Mouse (Mus musculus): Measurements from ENCODE around the gene Ndc80. TPM values are rescaled to one million over a fixed set of nuclear protein-coding genes. Genes with fewer than 3 reads are reported as not detected.
A peak's percentile ranks its signal among the peaks of the same experiment; 100 is the strongest.
"Not testable (repeated sequence)": the region's sequence is repeated elsewhere in the genome, so short reads cannot be mapped to it uniquely, and the experiment has no call there.

The Ndc80 gene
- polyA plus RNA-seq, 1 experiment from 2014 or later: 24.4 TPM

- POLR2A ChIA-PET: no interaction called here
- CTCF ChIA-PET: interaction anchor here (0.6 to 1.3 kb wide), 2 partner anchors 9 to 70 kb away, joined by 3 to 5 read pairs; no protein-coding TSS in a partner anchor
- no peaks in the 10 kb centered on the region for H3K27me3 ChIP-seq
- DNase-seq (ENCODE audit: low read depth, low spot score) (no peak), ATAC-seq (no peak)
- in situ Hi-C loops (cut with MboI; ENCODE audit: low pct_unique_long_range_greater_than_20kb): no loop called here
- TF ChIP-seq CTCF (IDR thresholded peaks at IDR 0.05): no peak
Measured at GRCm38 (mm10) chr17:71479381-71479901, 47.2 kb downstream of the Ndc80 start.

DNA sequence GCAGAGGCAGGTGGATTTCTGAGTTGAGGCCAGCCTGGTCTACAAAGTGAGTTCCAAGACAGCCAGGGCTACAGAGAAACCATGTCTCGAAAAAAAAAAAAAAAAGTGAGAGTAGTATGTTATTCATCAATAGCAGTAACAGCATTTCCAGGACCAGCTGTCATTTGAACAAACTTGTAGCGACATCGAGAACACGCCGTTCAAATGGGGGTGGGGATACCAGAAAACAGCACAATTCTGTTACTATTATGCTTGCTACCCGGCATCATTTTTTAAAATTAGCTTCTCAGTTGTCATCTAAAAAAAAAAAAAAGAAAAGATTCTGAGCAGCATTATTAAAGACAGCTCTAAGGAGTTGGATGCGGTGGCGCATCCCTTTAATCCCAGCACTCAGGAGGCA lies 49.2 kb downstream of the Ndc80 start:
- ATAC-seq: no peak
- ChIA-PET CTCF (interaction anchor here (1.7 kb wide), 1 partner anchor 9 kb away, joined by 6 read pairs; no protein-coding TSS in a partner anchor), POLR2A (interaction anchor here (0.7 kb wide), 2 partner anchors 32 to 126 kb away, joined by 3 to 5 read pairs; no protein-coding TSS in a partner anchor)
- no peak for DNase-seq (ENCODE audit: low read depth, low spot score)
- no peak for TF ChIP-seq CTCF (IDR thresholded peaks at IDR 0.05)
- in situ Hi-C loops (cut with MboI; ENCODE audit: low pct_unique_long_range_greater_than_20kb): no loop called here
- no peaks in the 10 kb centered on the region for H3K27me3 ChIP-seq

DNA sequence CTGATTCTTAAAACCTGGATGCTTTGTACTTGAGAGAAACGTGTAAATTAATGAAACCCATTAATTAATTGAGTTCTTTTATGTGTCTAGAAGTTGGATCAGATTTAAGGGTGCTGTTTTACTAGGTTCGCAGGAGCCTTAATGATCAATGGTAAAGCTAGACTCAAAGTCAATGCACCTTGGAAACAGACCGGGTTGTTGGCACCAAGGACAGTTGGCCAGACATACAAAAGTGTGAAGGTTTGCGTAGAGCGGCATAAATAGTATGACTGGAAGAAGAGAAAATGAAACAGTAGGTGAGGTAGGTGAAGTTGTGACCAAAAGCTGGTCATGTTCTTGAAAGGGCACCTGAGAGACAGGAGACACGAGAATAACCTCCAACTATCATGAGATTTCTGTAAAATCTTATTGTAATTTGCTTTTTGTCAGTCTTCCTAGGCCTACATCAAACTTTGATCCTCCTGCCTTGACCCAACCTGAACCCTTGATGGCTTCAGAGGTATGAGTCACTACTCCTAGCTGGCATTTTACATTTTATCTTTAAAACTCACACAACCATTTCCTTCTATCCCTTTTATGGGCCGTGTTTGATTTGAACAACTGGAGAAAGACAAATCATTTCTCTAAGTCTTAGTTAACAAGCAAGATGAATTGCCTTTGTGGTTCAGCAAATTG lies 50.2 kb downstream of the Ndc80 start:
- DNase-seq (ENCODE audit: low read depth, low spot score): no peak
- ChIA-PET CTCF (interaction anchor here (1.7 kb wide), 1 partner anchor 10 kb away, joined by 6 read pairs; no protein-coding TSS in a partner anchor), POLR2A (interaction anchor here (0.7 kb wide), 1 partner anchor 126 kb away, joined by 5 read pairs; no protein-coding TSS in a partner anchor)
- no peaks in the 10 kb centered on the region for H3K27me3 ChIP-seq
- TF ChIP-seq CTCF (IDR thresholded peaks at IDR 0.05): no peak
- in situ Hi-C loops (cut with MboI; ENCODE audit: low pct_unique_long_range_greater_than_20kb): no loop called here
- ATAC-seq: no peak

DNA sequence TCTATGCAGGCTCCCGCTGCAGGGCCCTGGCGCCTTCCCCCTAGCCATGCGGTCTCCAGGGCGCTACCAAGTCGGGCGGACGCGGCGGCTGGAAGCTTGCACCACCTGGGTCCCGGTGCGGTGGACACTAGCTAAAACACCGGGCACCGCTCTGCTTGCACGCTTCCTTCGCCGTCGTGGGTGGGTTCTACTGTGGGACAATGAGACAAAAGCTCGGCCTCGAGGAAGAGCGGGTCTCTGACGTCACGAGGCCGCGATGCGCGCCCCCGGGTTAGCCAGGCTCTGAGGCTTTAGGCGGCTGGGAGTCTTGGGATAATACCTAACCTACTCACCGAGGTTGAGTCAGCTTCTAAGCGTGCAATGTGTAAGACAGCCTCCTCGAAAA lies 51.0 kb downstream of the Ndc80 start:
- in situ Hi-C loops (cut with MboI; ENCODE audit: low pct_unique_long_range_greater_than_20kb): no loop called here
- ChIA-PET CTCF (no interaction called here), POLR2A (interaction anchor here (0.7 kb wide), 1 partner anchor 28 kb away, joined by 3 read pairs; no protein-coding TSS in a partner anchor)
- ATAC-seq (peak; percentile 77), DNase-seq (ENCODE audit: low read depth, low spot score) (peak; percentile 37)
- H3K27me3 ChIP-seq: no peaks in the 10 kb centered on the region
- no peak for TF ChIP-seq CTCF (IDR thresholded peaks at IDR 0.05)

DNA sequence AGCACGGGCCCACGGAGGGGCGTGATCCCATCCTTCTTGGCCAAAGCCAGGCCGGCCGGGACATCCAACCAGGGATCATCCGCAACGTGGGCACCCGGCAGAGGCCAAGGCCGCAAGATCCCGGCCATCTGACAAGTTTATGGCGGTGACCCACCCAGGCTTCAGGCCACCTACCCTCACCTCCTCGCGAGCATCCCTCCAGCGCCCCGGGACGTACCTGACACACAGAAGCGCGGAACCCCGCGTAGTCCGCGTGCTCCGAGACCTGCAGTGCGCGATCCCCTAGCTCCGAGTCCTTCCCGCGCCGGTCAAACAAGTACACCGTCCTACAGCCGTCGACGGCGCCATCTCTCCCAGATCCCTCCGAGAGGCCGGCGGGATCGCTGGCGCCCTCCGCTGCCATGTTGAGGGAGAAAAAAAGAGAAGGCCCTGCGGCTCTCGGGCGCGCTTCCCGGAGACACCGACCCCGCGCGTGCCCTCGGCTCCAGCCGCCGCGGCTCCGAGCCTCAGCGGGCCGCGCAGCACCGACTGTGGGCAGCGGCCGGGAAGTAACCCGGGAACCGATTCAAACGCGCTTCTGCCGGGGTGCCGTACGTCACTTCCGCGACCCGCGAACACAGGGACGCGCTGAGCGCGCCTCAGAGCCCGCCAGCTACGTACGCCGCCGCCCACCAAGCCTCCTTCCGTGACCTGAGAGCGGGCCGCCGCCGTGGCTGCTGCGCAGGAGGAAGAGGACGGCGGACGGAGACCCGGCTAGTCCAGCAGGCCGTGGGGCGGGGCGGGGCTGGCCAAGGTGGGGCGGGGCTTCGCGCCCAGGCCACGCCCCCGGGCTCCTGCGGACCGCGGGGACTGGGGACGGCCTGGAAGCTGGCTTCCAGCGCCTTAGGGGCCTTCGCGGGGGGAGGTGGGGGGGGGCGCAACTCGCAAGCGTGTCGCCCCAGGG lies 51.6 kb downstream of the Ndc80 start, which contains the start of gene Smchd1:
Gene Smchd1 (minus strand): TSS at position 582 of the 943 bp plus-strand sequence.
- peak; percentile 53 for DNase-seq (ENCODE audit: low read depth, low spot score)
- ChIA-PET CTCF (no interaction called here), POLR2A (interaction anchor here (0.7 kb wide), 1 partner anchor 28 kb away, joined by 3 read pairs; no protein-coding TSS in a partner anchor)
- ATAC-seq: peak; percentile 92
- no peaks in the 10 kb centered on the region for H3K27me3 ChIP-seq
- in situ Hi-C loops (cut with MboI; ENCODE audit: low pct_unique_long_range_greater_than_20kb): no loop called here
- TF ChIP-seq CTCF (IDR thresholded peaks at IDR 0.05): no peak

DNA sequence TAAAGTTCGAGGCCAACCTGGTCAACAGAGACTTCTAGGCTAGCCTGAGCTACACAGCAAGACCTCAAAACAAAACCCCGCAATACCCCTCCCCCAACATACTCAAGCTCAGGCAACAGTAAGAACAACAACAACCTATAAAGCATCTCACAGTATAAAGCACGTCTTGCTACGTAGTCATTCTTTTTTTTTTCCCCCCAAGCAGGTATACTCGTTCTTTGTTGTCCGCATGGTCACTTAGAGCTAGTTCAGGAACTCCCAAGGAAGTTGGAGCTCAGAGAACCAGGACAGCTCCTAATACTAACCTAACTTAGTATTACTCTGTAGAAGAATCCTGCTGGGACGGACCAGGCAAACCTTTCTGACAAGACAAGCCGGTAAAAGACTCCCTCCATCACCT lies 52.5 kb downstream of the Ndc80 start:
- no peaks in the 10 kb centered on the region for H3K27me3 ChIP-seq
- ATAC-seq (no peak), DNase-seq (ENCODE audit: low read depth, low spot score) (no peak)
- ChIA-PET POLR2A (no interaction called here), CTCF (no interaction called here)
- in situ Hi-C loops (cut with MboI; ENCODE audit: low pct_unique_long_range_greater_than_20kb): no loop called here
- TF ChIP-seq CTCF (IDR thresholded peaks at IDR 0.05): no peak

GRCm38 (mm10) chr17:71471261-71471660 lies 55.4 kb downstream of the Ndc80 start:
- CTCF ChIA-PET: no interaction called here
- H3K27me3 ChIP-seq: no peaks in the 10 kb centered on the region
- DNase-seq (ENCODE audit: low read depth, low spot score) (no peak), ATAC-seq (no peak)
- no peak for TF ChIP-seq CTCF (IDR thresholded peaks at IDR 0.05)
- in situ Hi-C loops (cut with MboI; ENCODE audit: low pct_unique_long_range_greater_than_20kb): no loop called here
- POLR2A ChIA-PET: interaction anchor here (0.6 kb wide), 1 partner anchor 127 kb away, joined by 3 read pairs; no protein-coding TSS in a partner anchor

DNA sequence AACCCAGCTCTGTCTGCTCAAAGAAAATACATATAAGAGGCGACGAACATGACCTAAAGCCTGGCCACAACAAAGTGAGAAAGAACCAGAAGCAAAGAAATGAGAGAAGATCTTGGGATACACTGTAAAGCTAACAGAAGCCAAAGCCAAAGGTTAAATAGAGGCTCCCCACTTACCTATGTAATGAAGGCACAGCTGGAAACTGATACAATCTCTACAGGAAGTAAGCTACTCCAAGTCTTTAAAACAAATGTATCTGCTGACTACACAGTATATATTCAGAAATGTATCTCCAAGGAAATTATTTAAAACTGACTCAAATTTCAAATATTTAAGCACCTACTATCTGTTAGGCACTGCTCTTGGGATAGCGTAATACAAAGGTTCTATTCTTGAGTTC lies 66.3 kb downstream of the Ndc80 start:
- H3K27me3 ChIP-seq: no peaks in the 10 kb centered on the region

DNA sequence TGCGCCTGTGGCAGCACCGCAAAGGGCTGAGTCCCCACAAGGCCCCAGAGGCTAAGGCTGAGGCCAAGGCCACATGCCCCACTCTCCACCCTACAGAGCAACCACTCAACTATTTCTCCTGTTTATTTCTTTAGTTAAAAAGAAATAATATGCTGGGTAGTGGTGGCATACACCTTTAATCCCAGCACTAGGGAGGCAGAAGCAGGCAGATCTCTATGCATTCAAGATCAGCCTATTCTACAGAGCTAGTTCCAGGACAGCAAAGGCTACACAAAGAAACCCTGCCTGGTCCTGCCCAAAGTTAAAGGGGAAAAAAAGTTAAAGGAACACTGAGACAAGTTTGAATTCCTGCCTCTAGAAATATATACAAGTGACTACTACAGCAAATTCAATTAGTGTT lies 66.8 kb downstream of the Ndc80 start, which contains the start of gene Gm4707:
Gene Gm4707 (minus strand): TSS at position 101 of the 400 bp plus-strand sequence.
- in situ Hi-C loops (cut with MboI; ENCODE audit: low pct_unique_long_range_greater_than_20kb): no loop called here
- ATAC-seq: no peak
- H3K27me3 ChIP-seq: no peaks in the 10 kb centered on the region
- no peak for TF ChIP-seq CTCF (IDR thresholded peaks at IDR 0.05)
- ChIA-PET POLR2A (no interaction called here), CTCF (no interaction called here)
- no peak for DNase-seq (ENCODE audit: low read depth, low spot score)

More for the DNA sequence above, 66.3 kb downstream of the Ndc80 start:
- in situ Hi-C loops (cut with MboI; ENCODE audit: low pct_unique_long_range_greater_than_20kb): no loop called here
- no peak for DNase-seq (ENCODE audit: low read depth, low spot score)
- no peak for ATAC-seq
- no peak for TF ChIP-seq CTCF (IDR thresholded peaks at IDR 0.05)
- POLR2A ChIA-PET: interaction anchor here (0.6 kb wide), 1 partner anchor 1465 kb away, joined by 6 read pairs; no protein-coding TSS in a partner anchor
- CTCF ChIA-PET: no interaction called here

GRCm38 (mm10) chr17:71457361-71457760 lies 69.3 kb downstream of the Ndc80 start:
- in situ Hi-C loops (cut with MboI; ENCODE audit: low pct_unique_long_range_greater_than_20kb); H3K27me3 ChIP-seq; ATAC-seq; DNase-seq (ENCODE audit: low read depth, low spot score): not testable (repeated sequence)
- POLR2A ChIA-PET: interaction anchor here (0.7 kb wide), 1 partner anchor 49 kb away, joined by 4 read pairs; no protein-coding TSS in a partner anchor
- CTCF ChIA-PET: interaction anchor here (3.9 kb wide), 1 partner anchor 13 kb away, joined by 13 read pairs; no protein-coding TSS in a partner anchor

Other genes with a start within 250 kb of the Ndc80 start
- gene Emilin2, start 214.9 kb downstream of the Ndc80 start, polyA plus RNA-seq (2021): 0.59 TPM
- gene Gm4707, start 66.9 kb downstream of the Ndc80 start, polyA plus RNA-seq (2021): 0.47 TPM
- 45.8 TPM for gene Smchd1, start 51.5 kb downstream of the Ndc80 start, polyA plus RNA-seq (2021)
- 2.3 TPM for gene Spdya, start 25.2 kb upstream of the Ndc80 start, polyA plus RNA-seq (2021)
- 74.4 TPM for gene Wdr43, start 89.0 kb upstream of the Ndc80 start, polyA plus RNA-seq (2021)
- gene Togaram2, start 146.4 kb upstream of the Ndc80 start, polyA plus RNA-seq (2021): 1.8 TPM
- gene Pcare, start 226.0 kb upstream of the Ndc80 start, polyA plus RNA-seq (2021): not detected
- 43.4 TPM for gene Clip4, start 241.6 kb upstream of the Ndc80 start, polyA plus RNA-seq (2021)

Data from Patski (cell line).